Mouse (Mus musculus) CH12.LX (cell line): Measurements from ENCODE around the gene Dnaja1. TPM values are rescaled to one million over a fixed set of nuclear protein-coding genes. Genes with fewer than 3 reads are reported as not detected.

ENCODE experiments used
- DNase-seq: peaks from one replicate; pipeline ENCODE4 v3.0.0-alpha.2; 2013; ENCODE audit errors: extremely low read depth
- H3K27ac ChIP-seq: 2 replicates; pipeline ENCODE4 v1.5.1; 2012; ENCODE audit warnings: low read depth, mild to moderate bottlenecking, control low read depth, moderate library complexity; ENCODE audit not compliant: insufficient read depth
- H3K27me3 ChIP-seq: replicated peaks from 2 replicates; pipeline ENCODE3; 2012; ENCODE audit warnings: inconsistent platforms
- H3K36me3 ChIP-seq, 2 experiments: replicated peaks in 1 of 2; 2 replicates each; pipeline versions ENCODE3 to v1.6.1; 2012; ENCODE audit warnings: inconsistent platforms in 1 of 2, low read length in 1 of 2, mild to moderate bottlenecking in 1 of 2, mixed read lengths in 1 of 2, moderate library complexity in 1 of 2; ENCODE audit not compliant: control insufficient read depth in 1 of 2, insufficient read depth in 1 of 2
- H3K4me1 ChIP-seq, 2 experiments: 2 replicates each; pipeline ENCODE4 v1.6.1; 2012; ENCODE audit warnings: inconsistent platforms in 1 of 2, moderate library complexity in 1 of 2; ENCODE audit not compliant: insufficient read depth in 2 of 2, control insufficient read depth in 1 of 2
- H3K4me2 ChIP-seq: 2 replicates; pipeline ENCODE4 v1.6.1; 2012; ENCODE audit warnings: low read depth, mild to moderate bottlenecking, control low read depth; ENCODE audit not compliant: poor library complexity, insufficient read depth, severe bottlenecking
- H3K4me3 ChIP-seq, 3 experiments: fragments of 150-350 bp in 1 of 3; sonication (generic) in 1 of 3; replicated peaks in 1 of 3; 2 replicates each; pipeline versions ENCODE3 to v1.5.1; 2011 to 2012; ENCODE audit warnings: low read depth in 2 of 3, low read length in 2 of 3, mild to moderate bottlenecking in 2 of 3, moderate library complexity in 2 of 3, control low read depth in 1 of 3, improper control_type of control experiment in 1 of 3, inconsistent platforms in 1 of 3, mixed read lengths in 1 of 3; ENCODE audit not compliant: poor library complexity in 1 of 3
- H3K79me2 ChIP-seq: replicated peaks from 2 replicates; pipeline ENCODE4 v1.6.1; 2012; ENCODE audit warnings: mild to moderate bottlenecking, moderate library complexity; ENCODE audit not compliant: control insufficient read depth, poor library complexity, insufficient read depth, severe bottlenecking; ENCODE audit errors: extremely low read depth
- H3K9ac ChIP-seq: 2 replicates; pipeline ENCODE4 v1.6.1; 2012; ENCODE audit warnings: low read depth, mild to moderate bottlenecking, control low read depth, moderate library complexity; ENCODE audit not compliant: insufficient read depth
- H3K9me3 ChIP-seq: replicated peaks from 2 replicates; pipeline ENCODE3; 2012; ENCODE audit warnings: low read length, inconsistent platforms, mixed read lengths
- BHLHE40 ChIP-seq: IDR thresholded peaks from 2 replicates; pipeline ENCODE4 v1.6.1; 2011; ENCODE audit warnings: mild to moderate bottlenecking, low read depth, low read length, improper control_type of control experiment
- CTCF ChIP-seq, 2 experiments: IDR thresholded peaks in 1 of 2; conservative IDR thresholded peaks in 1 of 2; 2 replicates each; pipeline ENCODE4 v1.5.1; 2011 to 2012; ENCODE audit warnings: low read depth in 2 of 2, low read length in 2 of 2, improper control_type of control experiment in 1 of 2, inconsistent platforms in 1 of 2, mild to moderate bottlenecking in 1 of 2, moderate library complexity in 1 of 2
- ELF1 ChIP-seq: IDR thresholded peaks from 2 replicates; pipeline ENCODE4 v1.6.1; 2014; ENCODE audit warnings: low read depth, mild to moderate bottlenecking, inconsistent platforms, low read length, improper control_type of control experiment
- EP300 ChIP-seq: IDR thresholded peaks from 2 replicates; pipeline ENCODE4 v1.6.1; 2011; ENCODE audit warnings: low read length, improper control_type of control experiment
- GABPA ChIP-seq: IDR thresholded peaks from 2 replicates; pipeline ENCODE4 v1.6.1; 2012; ENCODE audit warnings: low read depth, low read length, improper control_type of control experiment, inconsistent platforms; ENCODE audit not compliant: insufficient replicate concordance
- HCFC1 ChIP-seq: IDR thresholded peaks from 2 replicates; pipeline ENCODE4 v1.6.1; 2012; ENCODE audit warnings: low read depth, mild to moderate bottlenecking, inconsistent platforms, low read length, improper control_type of control experiment
- JUN ChIP-seq: IDR thresholded peaks from 2 replicates; pipeline ENCODE4 v1.6.1; 2011; ENCODE audit warnings: low read depth, mild to moderate bottlenecking, low read length, improper control_type of control experiment, moderate library complexity; ENCODE audit not compliant: insufficient read depth
- JUND ChIP-seq: conservative IDR thresholded peaks from 2 replicates; pipeline ENCODE4 v1.6.1; 2011; ENCODE audit warnings: low read depth, low read length, improper control_type of control experiment
- KAT2A ChIP-seq: IDR thresholded peaks from 2 replicates; pipeline ENCODE4 v1.6.1; 2012; ENCODE audit warnings: low read length, improper control_type of control experiment, inconsistent platforms; ENCODE audit not compliant: insufficient replicate concordance
- MAFK ChIP-seq: IDR thresholded peaks from 2 replicates; pipeline ENCODE4 v1.6.1; 2011; ENCODE audit warnings: low read length, improper control_type of control experiment; ENCODE audit not compliant: insufficient replicate concordance
- MAX ChIP-seq: IDR thresholded peaks from 2 replicates; pipeline ENCODE4 v1.6.1; 2011; ENCODE audit warnings: low read length, improper control_type of control experiment
- NELFE ChIP-seq: IDR thresholded peaks from 2 replicates; pipeline ENCODE4 v1.6.1; 2011; ENCODE audit warnings: low read depth, low read length, improper control_type of control experiment
- PAX5 ChIP-seq: IDR thresholded peaks from 2 replicates; pipeline ENCODE4 v1.6.1; 2012; ENCODE audit warnings: low read length, inconsistent platforms, mixed read lengths
- POLR2A ChIP-seq: IDR thresholded peaks from 2 replicates; pipeline ENCODE4 v1.6.1; 2011; ENCODE audit warnings: low read depth, mild to moderate bottlenecking, improper control_type of control experiment, low read length
- POLR2AphosphoS2 ChIP-seq: IDR thresholded peaks from 2 replicates; pipeline ENCODE4 v1.6.1; 2011; ENCODE audit warnings: low read depth, low read length, improper control_type of control experiment
- RCOR1 ChIP-seq: conservative IDR thresholded peaks from 2 replicates; pipeline ENCODE4 v1.6.1; 2012; ENCODE audit warnings: low read depth, mild to moderate bottlenecking, inconsistent platforms, low read length, improper control_type of control experiment
- SMC3 ChIP-seq: IDR thresholded peaks from 2 replicates; pipeline ENCODE4 v1.6.1; 2011; ENCODE audit warnings: low read depth, low read length, improper control_type of control experiment
- TBP ChIP-seq: conservative IDR thresholded peaks from 2 replicates; pipeline ENCODE4 v1.6.1; 2011; ENCODE audit warnings: low read depth, low read length, improper control_type of control experiment
- TCF12 ChIP-seq: IDR thresholded peaks from 2 replicates; pipeline ENCODE4 v1.6.1; 2014; ENCODE audit warnings: low read depth, mild to moderate bottlenecking, inconsistent platforms, low read length, improper control_type of control experiment
- UBTF ChIP-seq: IDR thresholded peaks from 2 replicates; pipeline ENCODE4 v1.6.1; 2012; ENCODE audit warnings: low read depth, mild to moderate bottlenecking, inconsistent platforms, low read length, improper control_type of control experiment, moderate library complexity
- USF1 ChIP-seq: IDR thresholded peaks from 2 replicates; pipeline ENCODE4 v1.6.1; 2014; ENCODE audit warnings: low read depth, mild to moderate bottlenecking, inconsistent platforms, low read length, improper control_type of control experiment
- USF2 ChIP-seq: conservative IDR thresholded peaks from 2 replicates; pipeline ENCODE4 v1.6.1; 2011; ENCODE audit warnings: low read depth, low read length, improper control_type of control experiment
- ZKSCAN1 ChIP-seq: IDR thresholded peaks from 2 replicates; pipeline ENCODE4 v1.6.1; 2012; ENCODE audit warnings: low read depth, inconsistent platforms, low read length, improper control_type of control experiment, borderline replicate concordance
- ZMIZ1 ChIP-seq: IDR thresholded peaks from 2 replicates; pipeline ENCODE4 v1.6.1; 2012; ENCODE audit warnings: low read depth, mild to moderate bottlenecking, inconsistent platforms, low read length, improper control_type of control experiment
- ZNF384 ChIP-seq: IDR thresholded peaks from 2 replicates; pipeline ENCODE4 v1.6.1; 2012; ENCODE audit warnings: low read depth, low read length, improper control_type of control experiment, inconsistent platforms
- dilution Hi-C: fragments of 300-500 bp; cut with MboI; formaldehyde crosslinking; loops from 2 replicates; pipeline ENCODE4 v1.14.3; 2020; ENCODE audit warnings: low sequenced_read_pairs; ENCODE audit not compliant: extremely low pct_unique_long_range_greater_than_20kb, extremely low pct_ligation_motif_present
- in situ Hi-C: fragments of 300-500 bp; cut with MboI; formaldehyde crosslinking; loops from 3 replicates; pipeline ENCODE4 v1.14.3; 2019; ENCODE audit warnings: low sequenced_read_pairs, low pct_ligation_motif_present, low pct_unique_long_range_greater_than_20kb, mixed read lengths
- polyA plus RNA-seq: library from polyadenylated mRNA; unstranded; fragments of >175 nt; gene quantifications from 2 replicates; pipeline ENCODE4 v1.2.1, GENCODE M21; 2012; ENCODE audit warnings: low read depth; ENCODE audit not compliant: insufficient read length
- total RNA-seq, 2 experiments: library from RNA; depleted of rRNA; stranded (reverse); fragments of 300-350 nt in 1 of 2; fragments of >200 nt in 1 of 2; gene quantifications; 2 replicates each; pipeline ENCODE4 v1.2.3; 2012 to 2014

Gene Dnaja1
- total and polyA plus RNA-seq, 3 experiments, result 67.9 to 485 (median 117) TPM

GRCm38 (mm10) chr4:40673526-40673925 lies 48.4 kb upstream of the Dnaja1 start:
- Histone ChIP-seq H3K36me3 (no peaks in the 10 kb centered on the region), H3K27ac (no peak overlapping the region), H3K27me3 (no peaks in the 10 kb centered on the region), H3K4me3 (no peak overlapping the region), H3K4me2 (no peak overlapping the region), H3K9ac (no peak overlapping the region), H3K9me3 (no peaks in the 10 kb centered on the region), H3K79me2 (no peaks in the 10 kb centered on the region), H3K4me1 (no peaks in the 10 kb centered on the region)
- dilution Hi-C loops (no loop called here), in situ Hi-C loops (loop anchor here (10.0 kb wide), 1 partner anchor 389 kb away; no protein-coding TSS in a partner anchor)
- no peak for DNase-seq
- no peak for TF ChIP-seq ZMIZ1
- no peak for TF ChIP-seq USF1
- no peak for TF ChIP-seq BHLHE40
- no peak for TF ChIP-seq TBP
- no peak for TF ChIP-seq KAT2A
- TF ChIP-seq EP300, result no peak
- TF ChIP-seq POLR2A, result no peak
- no peak for TF ChIP-seq MAFK
- TF ChIP-seq JUND, result no peak
- no peak for TF ChIP-seq NELFE
- TF ChIP-seq ZNF384, result no peak
- TF ChIP-seq USF2, result no peak
- TF ChIP-seq CTCF (conservative IDR thresholded peaks at IDR 0.05 in 1 of 2, IDR thresholded peaks at IDR 0.05 in 1 of 2; ENCODE audit: low read depth in 2 of 2, low read length in 2 of 2), result no peak
- no peak for TF ChIP-seq RCOR1
- no peak for TF ChIP-seq UBTF

DNA sequence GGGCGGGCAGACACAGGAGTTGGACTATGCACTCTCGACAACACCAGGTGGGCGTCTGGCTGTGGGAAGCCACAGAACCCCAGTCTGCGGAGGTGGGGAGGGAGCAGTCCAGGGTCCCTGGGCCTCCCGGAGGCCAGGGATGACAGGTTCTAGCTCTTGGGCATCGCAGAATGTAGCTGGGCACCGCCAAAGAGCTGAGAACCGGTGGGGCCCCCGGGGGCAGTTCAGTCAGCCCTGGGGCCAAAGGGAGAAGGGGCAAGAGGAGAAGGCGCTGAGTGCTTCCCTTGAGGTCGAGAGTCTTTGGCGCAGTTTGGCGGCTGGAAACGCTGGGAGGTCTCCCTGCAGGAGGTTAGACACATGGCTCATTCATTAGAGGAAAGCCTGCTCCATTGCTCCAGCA lies 45.6 kb upstream of the Dnaja1 start:
- dilution Hi-C loops, result no loop called here
- H3K4me2 ChIP-seq, result no peak overlapping the region

More for the DNA sequence above, 45.6 kb upstream of the Dnaja1 start:
- no peak overlapping the region for H3K27ac ChIP-seq
- no peak for DNase-seq
- TF ChIP-seq KAT2A, result no peak
- no peak for TF ChIP-seq ZMIZ1
- no peak for TF ChIP-seq GABPA
- TF ChIP-seq PAX5, result no peak
- no peak for TF ChIP-seq JUND
- TF ChIP-seq JUN, result no peak
- TF ChIP-seq SMC3, result no peak
- TF ChIP-seq ZKSCAN1, result no peak
- no peak for TF ChIP-seq NELFE
- no peak for TF ChIP-seq MAX
- TF ChIP-seq POLR2AphosphoS2, result no peak
- no peak for TF ChIP-seq TCF12
- TF ChIP-seq HCFC1, result no peak
- TF ChIP-seq ELF1, result no peak
- TF ChIP-seq USF1, result no peak
- H3K27me3 ChIP-seq, result no peaks in the 10 kb centered on the region
- in situ Hi-C loops, result loop anchor here (10.0 to 25.0 kb wide), 2 partner anchors 392 to 539 kb away; partner anchors contain the start of gene Aco1
- H3K4me1 ChIP-seq, result no peaks in the 10 kb centered on the region
- H3K79me2 ChIP-seq, result no peaks in the 10 kb centered on the region
- no peak overlapping the region for H3K9ac ChIP-seq
- no peaks in the 10 kb centered on the region for H3K9me3 ChIP-seq
- H3K36me3 ChIP-seq, result no peaks in the 10 kb centered on the region
- no peak overlapping the region for H3K4me3 ChIP-seq
